Comparison of ENCODE assay signal across 10 mouse cellular contexts in genomic region chr8:78340689-78341529, GRCm38 (mm10).
DNase-seq lines count a peak whose midpoint lies in the region; ATAC-seq and TF ChIP-seq lines count a peak whose summit lies in the region.
"Had no signal": no experiment of that assay in that cellular context is flagged by ENCODE, and none has a peak within 500 bp of the region (broad histone marks: within the 10 kb centered on the region; RNA-seq: fewer than 3 reads in every experiment).

No protein-coding gene starts in this region.

- H3K27me3 ChIP-seq in hindbrain, postnatal 0 days (ENCODE audit: insufficient read depth, low read length) = no peaks in the 10 kb centered on the region
- no peaks in the 10 kb centered on the region for H3K27me3 ChIP-seq in midbrain, postnatal 0 days (ENCODE audit: insufficient read depth, low read length)
- H3K27me3 ChIP-seq: liver, embryonic 15.5 days had no signal

- DNase-seq in adrenal gland, postnatal 10 days = peak; percentile 23
- no peak for DNase-seq in adrenal gland, adult (ENCODE audit: inconsistent age in 2 of 2, low spot score in 1 of 2)
- DNase-seq in left cerebral cortex, adult 11 months (ENCODE audit: low spot score) = peak; percentile 24
- DNase-seq in left cerebral cortex, adult 18-20 months (ENCODE audit: low spot score in 2 of 2) = no peak
- DNase-seq in hindbrain, postnatal 0 days (ENCODE audit: low spot score) = peak; percentile 81
- DNase-seq in midbrain, postnatal 0 days (ENCODE audit: low spot score) = peak; percentile 83
- no peak for DNase-seq in Muller cell, postnatal 12 days (ENCODE audit: inconsistent ontology term)
- DNase-seq in testis, postnatal 10 days (ENCODE audit: low spot score) = no peak

- peak; percentile 91 for ATAC-seq in hindbrain, postnatal 0 days
- peak; percentile 72 for ATAC-seq in midbrain, postnatal 0 days (ENCODE audit: low FRiP score)

- H3K9me3 ChIP-seq in hindbrain, postnatal 0 days (ENCODE audit: low read length) = no peaks in the 10 kb centered on the region
- no peaks in the 10 kb centered on the region for H3K9me3 ChIP-seq in midbrain, postnatal 0 days (ENCODE audit: low read length)
- H3K9me3 ChIP-seq: liver, embryonic 15.5 days had no signal

- no peaks in the 10 kb centered on the region for H3K36me3 ChIP-seq in hindbrain, postnatal 0 days (ENCODE audit: insufficient read depth, low read length)
- H3K36me3 ChIP-seq in midbrain, postnatal 0 days (ENCODE audit: insufficient read depth, low read length) = no peaks in the 10 kb centered on the region
- H3K36me3 ChIP-seq: liver, embryonic 15.5 days had no signal

- no peak overlapping the region for H3K9ac ChIP-seq in hindbrain, postnatal 0 days (replicated peaks; ENCODE audit: low read length)
- no peak overlapping the region for H3K9ac ChIP-seq in midbrain, postnatal 0 days (replicated peaks; ENCODE audit: low read length, poor library complexity, severe bottlenecking)
- H3K9ac ChIP-seq: liver, embryonic 15.5 days had no signal

- WGBS in hindbrain, postnatal 0 days = 51% methylated on average over 11 of the region's 11 CpGs
- WGBS in midbrain, postnatal 0 days = 44% methylated on average over 11 of the region's 11 CpGs

- no peaks in the 10 kb centered on the region for H3K4me1 ChIP-seq in hindbrain, postnatal 0 days (ENCODE audit: insufficient read depth, low read length)
- H3K4me1 ChIP-seq in midbrain, postnatal 0 days (ENCODE audit: insufficient read depth, low read length) = no peaks in the 10 kb centered on the region
- H3K4me1 ChIP-seq: liver, embryonic 15.5 days had no signal

- H3K4me3 ChIP-seq in hindbrain, postnatal 0 days (ENCODE audit: low read length) = no peak overlapping the region
- H3K4me3 ChIP-seq in midbrain, postnatal 0 days (ENCODE audit: low read depth, low read length) = no peak overlapping the region
- H3K4me3 ChIP-seq: liver, embryonic 15.5 days had no signal

- no peak overlapping the region for H3K4me2 ChIP-seq in hindbrain, postnatal 0 days (ENCODE audit: low read depth, low read length)
- no peak overlapping the region for H3K4me2 ChIP-seq in midbrain, postnatal 0 days (ENCODE audit: low read depth, low read length, poor library complexity, severe bottlenecking)
- H3K4me2 ChIP-seq: liver, embryonic 15.5 days had no signal

- no peak for TF ChIP-seq CTCF in hindbrain, postnatal 0 days (IDR thresholded peaks at IDR 0.05; ENCODE audit: low read depth)
- TF ChIP-seq CTCF in midbrain, postnatal 0 days (IDR thresholded peaks at IDR 0.05) = no peak

- H3K27ac ChIP-seq in hindbrain, postnatal 0 days = peak overlapping the region; percentile 64
- H3K27ac ChIP-seq in midbrain, postnatal 0 days (ENCODE audit: low read depth, low read length) = peak overlapping the region; percentile 51
- H3K27ac ChIP-seq: kidney, postnatal 0 days; liver, embryonic 15.5 days had no signal

Comparison
In these comparisons a context has a peak if more than half of its experiments do, and no peak if none do; other contexts are left out.
1. DNase-seq: peak in adrenal gland, postnatal 10 days (single experiment), left cerebral cortex, adult 11 months (single experiment), hindbrain, postnatal 0 days (single experiment) and midbrain, postnatal 0 days (single experiment); none in adrenal gland, adult (0 of 2), left cerebral cortex, adult 18-20 months (0 of 2), Muller cell, postnatal 12 days (single experiment) and testis, postnatal 10 days (single experiment).